Mouse (Mus musculus): ENCODE data around the gene Gorab. TPM values are rescaled to one million over a fixed set of nuclear protein-coding genes. Genes with fewer than 3 reads are reported as not detected.

The Gorab gene
- polyA plus RNA-seq, 1 experiment = 1.6 TPM

- Histone ChIP-seq H3K27me3 (replicated peaks; ENCODE audit: control insufficient read depth, insufficient read depth, low read length) (no peaks in the 10 kb centered on the region; the same call in 1 of the 2 replicates), H3K36me3 (ENCODE audit: control insufficient read depth, insufficient read depth, low read length) (no peaks in the 10 kb centered on the region), H3K4me3 (ENCODE audit: insufficient read depth, low read depth, low read length) (no peak overlapping the region), H3K27ac (ENCODE audit: insufficient read depth, low read depth, low read length) (no peak overlapping the region), H3K4me1 (ENCODE audit: control insufficient read depth, insufficient read depth, low read length) (no peaks in the 10 kb centered on the region)
- WGBS = 55% methylated on average over 7 of the region's 7 CpGs
- TF ChIP-seq POLR2A (IDR thresholded peaks at IDR 0.05; ENCODE audit: low read depth, low read length) = no peak
- no peak for DNase-seq
Observed at GRCm38 (mm10) chr1:163358165-163358564, 45.3 kb downstream of the Gorab start.

- 46% methylated on average over 6 of the region's 6 CpGs for WGBS
- H3K27ac ChIP-seq (ENCODE audit: insufficient read depth, low read depth, low read length) = no peak overlapping the region
- H3K27me3 ChIP-seq (replicated peaks; ENCODE audit: control insufficient read depth, insufficient read depth, low read length) = no peaks in the 10 kb centered on the region; the same call in 1 of the 2 replicates
- H3K36me3 ChIP-seq (ENCODE audit: control insufficient read depth, insufficient read depth, low read length) = no peaks in the 10 kb centered on the region
- no peaks in the 10 kb centered on the region for H3K4me1 ChIP-seq (ENCODE audit: control insufficient read depth, insufficient read depth, low read length)
- DNase-seq = no peak
- no peak for TF ChIP-seq POLR2A (IDR thresholded peaks at IDR 0.05; ENCODE audit: low read depth, low read length)
- TF ChIP-seq CTCF (conservative IDR thresholded peaks at IDR 0.05; ENCODE audit: insufficient read depth, insufficient read length, low read depth, low read length) = no peak
- no peak overlapping the region for H3K4me3 ChIP-seq (ENCODE audit: insufficient read depth, low read depth, low read length)
Observed at GRCm38 (mm10) chr1:163357733-163358132, 45.7 kb downstream of the Gorab start.

GRCm38 (mm10) chr1:163356167-163356566 lies 47.3 kb downstream of the Gorab start:
- no peaks in the 10 kb centered on the region; the same call in 1 of the 2 replicates for H3K27me3 ChIP-seq (replicated peaks; ENCODE audit: control insufficient read depth, insufficient read depth, low read length)
- TF ChIP-seq CTCF (conservative IDR thresholded peaks at IDR 0.05; ENCODE audit: insufficient read depth, insufficient read length, low read depth, low read length) = no peak
- no peak for TF ChIP-seq POLR2A (IDR thresholded peaks at IDR 0.05; ENCODE audit: low read depth, low read length)
- WGBS = 32% methylated on average over 4 of the region's 4 CpGs

GRCm38 (mm10) chr1:163355626-163356156 lies 47.8 kb downstream of the Gorab start:
- Histone ChIP-seq H3K4me3 (ENCODE audit: insufficient read depth, low read depth, low read length) (no peak overlapping the region), H3K27ac (ENCODE audit: insufficient read depth, low read depth, low read length) (no peak overlapping the region), H3K4me1 (ENCODE audit: control insufficient read depth, insufficient read depth, low read length) (no peaks in the 10 kb centered on the region), H3K27me3 (replicated peaks; ENCODE audit: control insufficient read depth, insufficient read depth, low read length) (no peaks in the 10 kb centered on the region; the same call in 1 of the 2 replicates), H3K36me3 (ENCODE audit: control insufficient read depth, insufficient read depth, low read length) (no peaks in the 10 kb centered on the region)
- TF ChIP-seq POLR2A (IDR thresholded peaks at IDR 0.05; ENCODE audit: low read depth, low read length) (no peak), CTCF (conservative IDR thresholded peaks at IDR 0.05; ENCODE audit: insufficient read depth, insufficient read length, low read depth, low read length) (no peak)
- no peak for DNase-seq
- 22% methylated on average over 3 of the region's 3 CpGs for WGBS

More at GRCm38 (mm10) chr1:163356167-163356566, 47.3 kb downstream of the Gorab start:
- Histone ChIP-seq H3K4me1 (ENCODE audit: control insufficient read depth, insufficient read depth, low read length) (no peaks in the 10 kb centered on the region), H3K4me3 (ENCODE audit: insufficient read depth, low read depth, low read length) (no peak overlapping the region), H3K36me3 (ENCODE audit: control insufficient read depth, insufficient read depth, low read length) (no peaks in the 10 kb centered on the region), H3K27ac (ENCODE audit: insufficient read depth, low read depth, low read length) (no peak overlapping the region)
- no peak for DNase-seq

GRCm38 (mm10) chr1:163350988-163351387 lies 52.5 kb downstream of the Gorab start:
- no peak for DNase-seq
- WGBS = 84% methylated on average over 3 of the region's 3 CpGs
- Histone ChIP-seq H3K36me3 (ENCODE audit: control insufficient read depth, insufficient read depth, low read length) (no peaks in the 10 kb centered on the region), H3K27me3 (replicated peaks; ENCODE audit: control insufficient read depth, insufficient read depth, low read length) (no peaks in the 10 kb centered on the region), H3K27ac (ENCODE audit: insufficient read depth, low read depth, low read length) (no peak overlapping the region), H3K4me1 (ENCODE audit: control insufficient read depth, insufficient read depth, low read length) (no peaks in the 10 kb centered on the region), H3K4me3 (ENCODE audit: insufficient read depth, low read depth, low read length) (no peak overlapping the region)
- TF ChIP-seq CTCF (conservative IDR thresholded peaks at IDR 0.05; ENCODE audit: insufficient read depth, insufficient read length, low read depth, low read length) = no peak
- TF ChIP-seq POLR2A (IDR thresholded peaks at IDR 0.05; ENCODE audit: low read depth, low read length) = no peak

GRCm38 (mm10) chr1:163345541-163345940 lies 57.9 kb downstream of the Gorab start:
- H3K4me1 ChIP-seq (ENCODE audit: control insufficient read depth, insufficient read depth, low read length) = no peaks in the 10 kb centered on the region
- no peak overlapping the region for H3K4me3 ChIP-seq (ENCODE audit: insufficient read depth, low read depth, low read length)
- WGBS = 70% methylated on average over 5 of the region's 5 CpGs
- no peak for DNase-seq
- H3K27ac ChIP-seq (ENCODE audit: insufficient read depth, low read depth, low read length) = no peak overlapping the region
- no peaks in the 10 kb centered on the region for H3K27me3 ChIP-seq (replicated peaks; ENCODE audit: control insufficient read depth, insufficient read depth, low read length)
- TF ChIP-seq POLR2A (IDR thresholded peaks at IDR 0.05; ENCODE audit: low read depth, low read length) (no peak), CTCF (conservative IDR thresholded peaks at IDR 0.05; ENCODE audit: insufficient read depth, insufficient read length, low read depth, low read length) (no peak)
- H3K36me3 ChIP-seq (ENCODE audit: control insufficient read depth, insufficient read depth, low read length) = no peaks in the 10 kb centered on the region

- Histone ChIP-seq H3K4me1 (ENCODE audit: control insufficient read depth, insufficient read depth, low read length) (no peaks in the 10 kb centered on the region), H3K4me3 (ENCODE audit: insufficient read depth, low read depth, low read length) (no peak overlapping the region), H3K27ac (ENCODE audit: insufficient read depth, low read depth, low read length) (no peak overlapping the region), H3K27me3 (replicated peaks; ENCODE audit: control insufficient read depth, insufficient read depth, low read length) (no peaks in the 10 kb centered on the region), H3K36me3 (ENCODE audit: control insufficient read depth, insufficient read depth, low read length) (no peaks in the 10 kb centered on the region)
- TF ChIP-seq CTCF (conservative IDR thresholded peaks at IDR 0.05; ENCODE audit: insufficient read depth, insufficient read length, low read depth, low read length) (no peak; the same call in 1 of the 2 replicates), POLR2A (IDR thresholded peaks at IDR 0.05; ENCODE audit: low read depth, low read length) (no peak)
- DNase-seq = no peak
- 50% methylated on average over 1 of the region's 1 CpGs for WGBS
Observed at GRCm38 (mm10) chr1:163344931-163345330, 58.5 kb downstream of the Gorab start.
